Mouse (Mus musculus): Measurements from ENCODE around the gene Ddx56. TPM values are rescaled to one million over a fixed set of nuclear protein-coding genes. Genes with fewer than 3 reads are reported as not detected.

The Ddx56 gene
- total RNA-seq (2021): 10 to 100 TPM; 22.1 to 25.0 TPM
- long read RNA-seq, experiment 1, transcript Ddx56-201 (14 exons, 1,956 nt): major isoform, 33 of 41 reads
- long read RNA-seq, experiment 1, partial matches to known transcripts: 2 of 41 reads
- long read RNA-seq, experiment 1, other reads (novel, unspliced or antisense): 6 of 41 reads
- long read RNA-seq, experiment 2, transcript Ddx56-201 (14 exons, 1,956 nt): major isoform, 16 of 19 reads
- long read RNA-seq, experiment 2, partial matches to known transcripts: 2 of 19 reads
- long read RNA-seq, experiment 2, other reads (novel, unspliced or antisense): 1 of 19 reads

DNA sequence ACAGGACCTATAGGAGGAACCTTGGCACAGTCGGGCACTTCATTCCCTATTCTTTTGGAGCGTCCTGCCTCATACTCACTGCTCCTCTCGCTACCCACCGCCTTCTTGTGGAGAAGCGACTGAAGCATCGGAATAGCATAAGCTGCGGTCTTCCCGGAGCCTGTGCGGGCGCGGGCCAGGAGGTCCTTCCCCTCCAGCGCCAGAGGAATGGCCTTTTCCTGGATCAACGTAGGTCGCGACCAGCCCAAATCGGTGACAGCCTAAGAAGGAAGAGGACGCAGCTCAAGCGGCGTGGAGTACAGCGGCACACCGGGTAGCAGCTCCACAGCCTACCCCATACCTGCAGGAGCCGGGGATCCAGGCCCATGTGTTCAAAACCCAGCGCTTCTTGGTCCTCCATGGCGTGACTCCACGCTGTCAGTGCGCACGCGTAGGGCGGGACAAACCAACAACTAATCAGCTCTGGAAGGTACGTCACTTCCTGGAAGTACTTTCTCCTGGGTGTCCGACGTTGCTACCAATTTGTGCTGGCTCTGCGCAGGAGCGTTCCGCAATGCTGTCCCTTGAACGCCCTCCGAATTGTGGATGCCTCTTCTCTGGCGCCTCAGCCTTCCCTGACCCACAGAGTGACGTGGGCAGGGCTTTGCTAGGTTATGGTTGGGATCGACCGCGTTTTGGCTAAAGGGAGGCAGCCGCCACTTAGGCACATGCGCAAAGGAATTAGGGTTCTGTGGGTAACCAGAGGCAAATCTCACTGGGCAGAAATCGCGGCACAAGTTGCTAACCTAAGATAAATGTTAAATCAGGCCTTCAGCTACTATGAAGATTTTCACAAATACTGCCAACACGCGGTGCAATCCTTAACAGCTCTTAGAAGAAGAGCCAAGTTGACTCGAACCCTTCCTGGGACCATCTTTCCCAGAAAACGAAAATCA, at the start of gene Ddx56:
Gene Ddx56 (minus strand): TSS at position 453 of the 935 bp plus-strand sequence.
- DNase-seq: peak; percentile 96 to 97

DNA sequence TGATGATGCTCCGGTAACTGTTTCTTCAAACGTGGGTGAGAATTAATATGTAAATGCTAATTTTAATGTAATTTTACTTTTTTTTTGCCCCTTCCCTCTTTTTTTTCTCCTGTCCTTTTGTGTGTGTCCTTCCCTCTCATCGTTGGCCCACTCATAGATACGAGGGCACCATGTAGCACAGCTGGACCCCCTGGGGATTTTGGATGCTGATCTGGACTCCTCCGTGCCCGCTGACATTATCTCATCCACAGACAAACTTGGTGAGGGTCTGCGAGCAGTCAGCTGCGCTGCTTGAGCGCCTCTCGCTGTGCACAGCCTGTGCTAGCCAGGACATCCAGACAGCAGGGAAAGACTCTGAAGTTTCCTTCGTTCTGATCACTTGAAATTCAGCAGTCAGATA, 49.2 kb upstream of the Ddx56 start:
- DNase-seq: no peak

DNA sequence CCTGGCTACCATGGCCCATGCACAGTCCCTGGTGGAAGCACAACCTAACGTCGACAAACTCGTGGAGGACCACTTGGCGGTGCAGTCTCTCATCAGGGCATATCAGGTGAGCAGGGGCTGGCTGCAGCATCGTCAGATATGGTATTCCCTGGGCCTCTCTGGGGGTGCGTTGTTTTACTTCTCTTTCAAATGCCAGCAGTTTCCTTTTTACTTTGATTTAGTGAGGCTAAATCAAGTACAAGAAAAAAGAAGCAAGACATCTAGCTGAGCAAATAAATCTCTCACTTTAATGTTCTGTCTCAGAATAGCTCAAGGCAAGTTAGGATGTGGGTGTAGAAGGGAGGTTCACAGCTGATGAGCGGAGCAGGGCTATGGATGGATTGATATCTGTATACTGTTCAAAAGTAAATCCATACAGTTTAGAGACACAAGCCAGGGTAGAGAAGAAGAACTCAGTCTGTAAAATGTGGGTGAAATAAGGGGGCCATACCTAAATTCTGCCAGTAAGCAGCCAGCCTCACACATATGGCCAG, 46.4 kb upstream of the Ddx56 start:
- no peak for DNase-seq

DNA sequence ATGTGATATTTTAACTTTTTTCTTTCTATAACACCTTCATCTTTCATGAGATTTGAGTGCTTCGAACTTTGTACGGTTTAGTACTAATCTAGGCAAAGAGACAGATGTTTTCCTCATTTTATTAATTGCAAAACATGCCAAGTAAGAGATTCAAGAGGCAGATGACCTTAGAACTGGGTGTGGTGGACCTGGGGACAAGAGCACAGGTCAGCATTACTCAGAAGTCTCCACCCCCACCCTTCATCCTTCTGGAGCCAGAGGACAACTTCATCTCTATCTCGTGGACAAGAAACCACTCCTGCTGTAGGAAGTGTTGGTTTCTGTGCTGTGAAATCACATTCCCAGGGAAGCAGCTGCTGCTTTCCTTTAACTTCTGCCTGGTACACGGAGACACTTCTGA, 40.6 kb upstream of the Ddx56 start:
- DNase-seq: no peak

DNA sequence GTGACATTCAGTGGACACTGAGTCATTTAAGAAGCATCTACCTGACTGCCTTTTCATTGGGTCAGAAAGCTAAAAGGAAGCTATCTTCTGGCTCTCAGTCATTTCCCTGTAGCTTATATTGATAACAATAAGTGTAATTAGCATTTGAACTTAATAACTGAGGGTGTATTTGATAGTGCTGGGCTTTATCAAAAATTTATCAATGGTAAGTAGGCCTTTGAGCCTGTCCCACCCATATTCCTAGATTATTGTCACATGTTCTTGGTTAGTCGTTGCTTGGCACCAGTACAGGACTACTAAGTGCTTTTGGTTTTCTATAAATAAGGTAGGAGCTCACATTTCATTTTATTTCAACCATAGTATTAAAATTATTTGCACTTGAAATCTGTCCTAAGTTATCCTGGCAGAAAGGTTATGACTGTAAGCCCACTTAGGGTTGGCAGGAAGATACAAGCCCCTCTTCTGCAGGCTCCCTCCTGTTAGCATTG, 38.4 kb upstream of the Ddx56 start:
- no peak for DNase-seq

DNA sequence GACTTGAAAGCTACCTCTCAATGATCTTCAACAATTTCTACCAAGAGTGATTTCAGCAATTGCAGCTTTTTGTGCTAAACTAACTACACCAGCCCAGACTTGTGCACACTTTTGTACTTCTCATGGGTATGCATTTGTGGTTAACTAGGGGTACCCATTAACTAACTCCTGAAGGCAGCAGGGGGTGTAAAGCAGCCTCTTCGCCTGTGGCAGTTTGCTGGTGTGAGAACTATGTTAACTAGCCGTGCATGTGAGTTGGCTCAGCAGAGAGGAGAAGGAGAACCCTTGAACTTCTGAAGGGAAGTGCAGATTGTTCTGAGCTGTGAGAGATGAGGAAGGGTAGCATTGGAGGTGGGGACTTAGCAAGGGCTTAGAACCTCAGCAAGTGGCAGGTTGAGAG, 35.2 kb upstream of the Ddx56 start:
- DNase-seq: no peak

DNA sequence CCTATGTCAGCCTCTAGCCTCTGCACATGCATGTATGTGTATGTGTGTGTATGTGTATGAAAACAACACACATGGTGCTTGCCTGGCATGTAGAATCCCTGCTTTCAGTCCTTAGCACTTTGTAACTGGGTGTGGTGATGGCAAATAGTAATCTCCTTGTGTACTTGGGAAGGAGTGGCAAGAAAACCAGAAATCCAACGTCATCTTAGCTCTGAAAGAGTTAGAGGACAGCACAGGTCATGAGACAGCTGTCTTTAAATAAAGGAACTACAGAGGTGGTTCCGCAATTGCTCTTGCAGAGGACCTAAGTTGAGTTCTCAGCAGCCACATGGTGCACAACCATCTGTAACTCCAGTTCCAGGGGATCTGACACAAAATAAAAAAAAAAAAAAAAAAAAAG, 31.9 kb upstream of the Ddx56 start:
- peak in 1 of 2 experiments; percentile 18 for DNase-seq

DNA sequence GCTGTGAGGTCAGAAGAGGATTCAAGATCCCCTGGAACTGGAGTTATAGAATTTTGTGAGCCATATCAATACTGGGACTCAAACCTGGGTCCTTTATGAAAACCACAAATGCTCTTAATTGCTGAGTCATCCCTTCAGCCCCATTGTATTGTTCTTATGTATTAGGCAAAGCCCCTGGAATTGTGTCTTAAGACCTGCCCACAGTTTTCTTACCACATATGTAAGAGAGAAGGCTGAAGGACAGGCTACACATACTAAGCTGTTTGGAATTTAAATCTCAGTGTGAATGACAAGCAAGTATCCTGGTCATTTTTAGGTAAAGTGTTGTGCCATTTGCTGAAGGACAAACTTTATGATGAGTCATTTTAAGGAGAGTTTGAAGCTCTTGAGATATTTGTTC, 28.5 kb upstream of the Ddx56 start:
- DNase-seq: no peak

DNA sequence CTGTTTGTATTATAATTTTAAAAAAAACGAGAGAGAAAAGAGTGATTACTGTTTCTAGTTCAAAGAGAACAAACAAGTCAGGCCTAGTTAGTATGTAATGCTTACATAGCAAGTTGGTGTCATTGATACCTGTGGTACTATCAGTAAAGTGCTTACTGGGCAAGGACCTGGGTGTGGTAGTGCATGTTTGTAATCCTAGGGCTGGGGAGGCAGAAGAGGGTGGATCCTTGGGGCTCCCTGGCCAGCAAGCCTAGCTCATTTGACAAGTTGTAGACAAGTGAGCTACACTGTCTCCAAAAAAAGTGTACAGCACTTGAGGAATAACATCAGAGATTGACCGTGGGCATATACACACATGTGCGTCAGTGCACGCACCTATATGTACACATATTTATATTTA, 27.1 kb upstream of the Ddx56 start:
- no peak for DNase-seq

DNA sequence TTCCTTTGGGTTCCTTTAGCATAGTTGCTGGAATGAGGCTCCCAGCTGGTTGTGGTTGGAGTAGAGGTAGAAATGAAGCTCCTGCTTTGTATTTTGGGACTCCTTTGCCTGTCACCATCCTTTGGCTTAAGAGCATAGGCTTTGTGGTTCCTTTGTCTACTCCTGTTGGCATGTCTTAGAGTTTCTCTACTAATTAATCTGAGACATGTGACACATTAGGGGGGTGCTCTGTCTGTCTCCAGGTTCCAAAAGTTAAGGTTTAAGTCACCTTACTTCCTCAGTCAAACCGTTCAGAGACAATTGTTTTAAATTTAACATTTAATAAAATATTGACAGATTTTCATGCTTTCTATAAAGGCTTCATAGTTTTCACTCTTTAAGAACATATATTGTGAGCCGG, 26.0 kb upstream of the Ddx56 start:
- no peak for DNase-seq

DNA sequence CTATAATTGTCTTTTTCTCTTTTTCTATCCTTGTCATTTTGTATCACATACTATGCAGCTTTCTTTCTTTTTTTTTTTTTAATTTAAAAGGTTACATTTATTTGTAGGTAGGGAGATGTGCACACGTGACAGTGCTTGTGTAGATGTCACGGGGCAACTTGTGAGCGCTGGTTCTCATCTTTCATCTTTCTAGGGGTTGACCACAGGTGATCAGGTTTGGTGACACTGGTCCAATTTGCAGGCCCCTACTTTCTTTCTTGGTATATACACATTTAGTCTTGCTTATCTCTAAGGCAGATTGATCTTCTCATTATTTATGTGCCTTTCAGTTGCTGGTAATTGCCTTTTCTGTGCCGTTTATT, 25.4 kb upstream of the Ddx56 start:
- DNase-seq: no peak

DNA sequence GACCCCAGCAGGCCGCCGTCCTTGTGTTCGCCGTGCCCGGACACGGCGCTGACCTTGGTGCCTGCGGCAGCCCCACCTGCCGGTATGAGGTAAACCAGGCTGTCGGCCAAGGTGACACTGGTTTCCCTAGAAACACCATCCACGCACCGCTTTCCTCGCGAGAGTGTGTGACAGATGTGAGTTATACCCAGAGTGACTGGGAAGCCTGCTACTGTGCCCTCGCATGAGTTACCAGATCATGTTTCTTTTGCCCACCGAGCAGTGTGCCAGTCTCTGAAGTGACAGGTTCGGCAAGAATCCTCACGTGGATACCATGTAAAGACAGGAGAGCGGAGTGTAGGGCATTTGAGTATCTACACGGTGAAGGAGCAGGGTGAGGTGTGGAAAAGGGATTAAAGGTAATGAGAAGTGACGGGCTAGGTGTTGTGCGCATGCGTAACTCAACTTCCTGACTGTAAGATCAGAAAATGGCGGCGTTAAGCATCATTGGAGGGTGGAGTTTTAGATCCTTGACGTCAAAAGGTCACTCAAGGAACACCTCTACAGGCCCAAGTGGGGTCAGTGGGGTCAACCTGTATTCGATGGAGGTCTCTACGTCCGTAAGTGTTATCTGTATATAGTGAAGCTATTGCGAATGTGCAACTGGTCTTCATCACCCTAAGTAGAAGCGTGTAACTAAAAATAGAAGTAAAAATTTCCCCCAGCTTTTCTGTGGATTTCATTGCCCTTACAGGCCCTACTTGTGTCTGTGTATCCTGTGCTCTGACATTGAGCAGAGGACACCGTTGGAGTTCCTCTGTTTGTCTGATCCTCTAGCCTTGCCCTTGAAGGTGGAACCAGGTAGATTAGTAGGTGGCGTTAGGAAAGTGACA, 24.8 kb upstream of the Ddx56 start:
- peak; percentile 78 to 83 for DNase-seq

DNA sequence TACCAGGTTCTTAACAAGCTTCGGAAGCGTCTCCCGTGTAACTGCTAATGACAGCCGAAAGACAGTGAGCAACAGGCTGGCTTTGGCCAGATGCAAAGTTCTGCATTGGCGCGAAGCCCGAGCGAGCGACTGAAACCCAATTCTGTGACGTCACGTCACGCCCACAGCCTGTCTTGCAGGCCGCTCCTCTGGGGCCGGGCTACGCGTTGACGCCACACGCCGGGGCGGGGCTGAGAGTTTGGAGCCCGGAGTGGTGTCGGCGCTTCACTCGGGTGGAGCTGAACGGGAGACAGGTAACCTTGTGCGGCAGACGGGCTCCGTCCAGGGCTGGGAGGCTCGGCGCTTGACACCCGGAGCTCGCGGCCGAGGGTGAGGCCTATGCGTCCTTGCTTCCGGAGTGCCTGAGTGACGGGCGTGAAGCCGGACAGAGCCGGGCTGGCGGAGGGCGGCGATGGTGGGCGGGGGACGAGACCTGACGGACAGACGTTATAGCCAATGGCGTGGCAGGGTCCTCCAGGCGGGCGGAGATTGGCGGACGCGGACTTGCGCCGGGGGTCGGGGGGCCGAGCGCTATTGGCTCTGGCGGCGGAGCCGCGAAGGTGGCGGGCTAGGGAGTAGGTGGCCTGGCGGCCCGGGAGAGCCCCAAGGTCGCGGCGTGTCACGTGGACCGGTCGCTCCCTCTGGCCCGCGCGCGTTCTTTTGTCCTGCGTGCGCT, 24.0 kb upstream of the Ddx56 start, which contains the start of gene Ogdh:
Gene Ogdh (plus strand): TSS at position 233 of the 715 bp plus-strand sequence.
- DNase-seq: peak; percentile 99 to 100

DNA sequence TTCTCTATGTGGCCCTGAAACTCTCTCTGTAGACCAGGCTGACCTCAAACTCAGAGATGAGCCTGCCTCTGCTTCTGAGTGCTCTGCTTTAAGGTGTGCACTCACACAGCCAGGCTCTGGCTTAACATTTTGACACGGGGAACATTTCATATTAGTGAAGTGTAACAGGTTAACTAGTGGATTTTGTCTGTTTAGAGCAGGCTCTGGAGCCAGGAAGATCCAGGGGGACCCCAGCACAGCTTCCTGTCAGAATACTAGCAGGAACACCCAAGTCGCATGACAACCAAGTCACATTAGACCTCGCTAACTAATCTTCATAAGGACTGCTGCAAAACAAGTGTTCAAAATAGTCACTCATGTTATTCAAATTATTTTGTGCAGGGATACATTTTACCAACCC, 23.3 kb upstream of the Ddx56 start:
- peak in 1 of 2 experiments; percentile 53 for DNase-seq

DNA sequence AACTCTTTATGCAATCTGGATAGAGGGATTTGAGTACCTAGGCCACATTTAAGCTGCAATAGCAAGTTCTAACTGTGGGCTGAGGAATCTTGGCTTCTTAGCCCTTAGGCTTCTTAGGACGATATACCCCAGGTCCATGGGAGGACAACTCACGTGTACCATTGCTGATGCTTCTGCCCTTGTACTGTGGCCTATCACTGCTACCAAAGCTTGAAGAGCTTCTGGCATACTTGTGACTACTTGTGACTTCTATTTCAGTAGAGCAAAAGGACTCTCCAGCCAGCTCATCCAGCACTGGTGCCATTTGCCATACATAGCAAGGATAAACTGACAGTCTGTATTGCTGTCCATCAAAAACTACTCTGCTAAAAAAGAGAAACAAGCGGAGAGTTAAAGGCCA, 22.6 kb upstream of the Ddx56 start:
- DNase-seq: peak; percentile 52 to 73

DNA sequence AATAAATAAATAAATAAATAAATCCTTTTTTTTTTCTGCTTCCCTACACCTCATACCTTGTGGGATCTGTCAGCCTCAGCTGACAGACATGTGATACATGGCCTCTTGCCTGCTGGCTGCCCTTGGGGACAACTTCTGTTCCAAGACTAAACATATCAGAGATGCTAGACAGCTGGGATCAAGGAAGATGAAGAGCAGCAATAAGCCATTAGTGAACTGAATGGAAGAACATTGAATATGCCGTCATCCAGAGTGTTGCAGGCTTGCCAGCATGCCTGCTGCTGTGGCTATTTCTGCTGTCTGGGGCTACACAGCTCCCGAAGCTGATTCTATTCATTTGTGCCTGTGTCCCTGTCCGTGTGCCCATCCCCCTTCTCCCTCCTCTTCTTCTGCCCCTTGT, 15.4 kb upstream of the Ddx56 start:
- DNase-seq: peak; percentile 79 to 82

DNA sequence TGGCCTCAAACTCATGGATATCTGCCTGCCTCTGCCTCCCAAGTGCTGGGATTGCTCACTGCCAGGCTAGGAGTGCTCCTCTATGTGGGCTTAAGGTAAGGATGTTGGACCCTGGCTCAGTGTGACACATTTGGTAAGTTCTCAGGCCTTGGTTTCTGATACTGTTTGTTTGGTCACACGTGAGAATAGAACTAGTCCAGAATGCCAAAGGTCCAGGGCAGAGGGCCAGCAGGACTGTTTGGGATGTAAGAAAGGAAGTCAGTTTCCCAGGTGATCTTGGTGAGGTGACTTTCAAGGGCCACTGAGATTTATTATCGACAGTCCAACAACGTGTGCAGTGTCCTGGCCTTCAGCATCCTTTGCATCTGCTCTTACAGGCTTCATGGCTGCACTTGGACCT, 8.9 kb upstream of the Ddx56 start:
- DNase-seq: no peak

DNA sequence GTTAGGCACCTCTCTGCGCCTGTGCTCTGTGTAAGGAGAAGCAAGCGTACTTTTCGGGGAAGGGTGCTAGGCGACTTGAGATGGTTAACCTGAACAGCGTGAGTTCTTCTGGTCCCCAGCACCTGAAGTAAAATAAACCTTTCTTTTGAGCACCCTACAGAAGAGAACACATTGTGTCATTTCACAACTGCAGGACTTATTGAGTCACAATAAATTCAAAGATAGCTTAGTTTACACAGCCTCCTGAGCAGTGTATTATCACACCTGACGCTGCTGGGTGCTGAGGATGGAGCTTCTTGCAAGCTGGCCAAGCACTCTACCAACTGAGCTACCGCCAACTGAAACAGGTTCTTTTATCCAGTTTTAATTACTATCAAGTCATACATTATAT, 7.5 kb upstream of the Ddx56 start:
- DNase-seq: no peak

DNA sequence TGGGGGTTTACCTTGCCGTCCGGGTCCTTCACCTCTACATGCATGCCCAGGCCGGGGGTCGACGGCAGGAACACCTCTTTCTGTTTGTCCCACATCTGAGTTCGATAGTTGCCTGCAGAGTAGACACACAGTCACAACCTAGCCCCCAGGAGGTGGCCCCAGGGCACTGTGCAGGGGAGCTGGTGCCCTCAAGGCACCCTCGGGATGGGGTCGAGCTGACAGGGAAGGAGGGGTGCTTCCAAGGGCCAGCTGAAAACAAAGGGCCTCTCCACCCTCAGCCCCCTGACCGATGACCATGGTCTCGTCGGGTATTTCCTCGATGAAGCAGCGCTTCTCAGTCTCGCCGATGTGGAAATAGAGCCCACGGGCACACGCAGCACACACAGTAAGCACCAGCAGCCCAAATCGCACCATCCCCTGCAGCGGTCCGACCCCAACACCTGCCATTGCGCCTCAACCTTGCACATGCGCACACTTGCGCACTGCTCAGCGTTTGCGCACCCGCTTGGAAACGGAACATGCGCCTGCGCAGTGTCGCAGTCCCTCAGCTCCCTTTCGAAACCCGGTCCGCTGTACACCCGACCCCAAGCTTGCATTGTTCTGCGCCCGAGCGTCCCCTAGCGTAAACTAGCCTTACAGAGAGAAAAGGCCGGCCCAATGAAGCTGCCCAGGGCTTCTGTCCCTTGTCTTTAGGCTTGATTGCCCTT, 7.0 kb upstream of the Ddx56 start, which contains the start of gene Tmed4:
Gene Tmed4 (minus strand): TSS at position 484 of the 707 bp plus-strand sequence.
- DNase-seq: peak; percentile 99

DNA sequence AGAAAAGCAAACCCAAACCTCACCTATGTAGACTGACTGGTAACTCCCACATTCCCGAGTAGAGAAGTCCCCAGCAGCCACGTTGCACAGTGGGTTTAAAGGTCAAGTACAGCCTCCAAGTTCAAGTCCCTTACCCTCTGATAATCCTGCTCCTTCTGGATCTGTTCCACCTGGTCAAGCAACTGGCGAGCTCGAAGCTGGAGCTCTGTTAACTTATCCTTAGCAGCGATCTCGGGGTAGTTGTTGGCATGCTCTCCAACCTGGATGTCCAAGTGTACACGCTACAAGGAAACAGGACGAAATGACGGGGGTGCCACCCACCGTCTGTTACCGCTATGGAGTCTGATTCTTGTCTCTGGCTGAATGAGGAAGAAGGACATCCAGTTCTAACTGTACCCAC, 6.0 kb upstream of the Ddx56 start:
- no peak for DNase-seq

DNA sequence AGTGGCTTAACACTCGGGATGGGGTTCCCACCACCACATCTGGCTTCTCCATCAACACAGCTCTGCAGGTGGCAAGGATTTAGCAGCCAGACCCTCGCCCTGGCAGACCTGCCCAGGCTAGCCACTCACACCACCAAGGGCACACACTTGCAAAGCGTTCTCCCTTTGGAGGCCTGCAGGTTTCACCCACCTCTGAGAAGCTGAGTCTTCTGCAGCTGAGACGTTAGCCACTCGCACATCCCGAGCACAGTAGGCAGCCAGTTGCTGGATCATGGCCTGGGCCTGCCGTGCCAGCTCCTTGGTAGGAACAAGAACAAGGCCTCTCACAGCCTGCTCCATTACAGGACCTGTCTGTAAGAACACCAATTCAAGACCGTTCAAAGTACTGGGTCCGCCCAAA, 951 bp downstream of the Ddx56 start:
- no peak for DNase-seq
